Mouse (Mus musculus): ENCODE data around the gene Lemd1. TPM values are rescaled to one million over a fixed set of nuclear protein-coding genes. Genes with fewer than 3 reads are reported as not detected.

The Lemd1 gene
- total and polyA plus RNA-seq, 2 experiments = not detected

DNA sequence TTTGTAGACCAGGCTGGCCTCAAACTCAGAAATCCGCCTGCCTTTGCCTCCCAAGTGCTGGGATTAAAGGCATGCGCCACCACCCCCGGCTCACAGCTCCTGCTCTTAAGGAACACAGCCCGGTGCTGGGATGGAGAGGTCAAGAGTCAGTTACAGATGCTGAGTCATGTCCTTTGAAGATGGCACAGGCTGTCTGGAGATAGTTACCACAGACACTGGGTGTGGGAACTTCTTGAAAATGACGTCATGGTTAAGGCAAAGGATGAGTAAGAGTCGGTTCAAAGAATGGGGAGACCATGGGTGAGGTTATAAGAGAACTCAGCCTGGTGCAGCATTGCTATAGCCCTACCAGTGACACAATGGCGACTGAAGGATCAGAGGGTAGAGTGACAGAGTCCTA, 73.3 kb downstream of the Lemd1 start:
- Histone ChIP-seq H3K4me1 (ENCODE audit: control insufficient read depth, insufficient read depth, low read length) (no peaks in the 10 kb centered on the region), H3K36me3 (ENCODE audit: control insufficient read depth, insufficient read depth, low read length) (no peaks in the 10 kb centered on the region), H3K9ac (ENCODE audit: low read depth, low read length) (no peak overlapping the region), H3K79me2 (ENCODE audit: control insufficient read depth, insufficient read depth, low read length) (no peaks in the 10 kb centered on the region), H3K27me3 (ENCODE audit: control insufficient read depth, insufficient read depth, low read length) (no peaks in the 10 kb centered on the region), H3K4me3 (ENCODE audit: insufficient read depth, low read depth, low read length) (no peak overlapping the region), H3K27ac (replicated peaks; ENCODE audit: insufficient read depth, low read depth, low read length) (no peak overlapping the region)
- TF ChIP-seq CTCF (IDR thresholded peaks at IDR 0.05; ENCODE audit: low read depth, low read length) (no peak), POLR2A (IDR thresholded peaks at IDR 0.05; ENCODE audit: extremely low read depth, insufficient read depth, low read length) (no peak)
- WGBS = 75% methylated on average over 7 of the region's 7 CpGs
- DNase-seq (ENCODE audit: extremely low read depth, low read depth, low spot score) = no peak

DNA sequence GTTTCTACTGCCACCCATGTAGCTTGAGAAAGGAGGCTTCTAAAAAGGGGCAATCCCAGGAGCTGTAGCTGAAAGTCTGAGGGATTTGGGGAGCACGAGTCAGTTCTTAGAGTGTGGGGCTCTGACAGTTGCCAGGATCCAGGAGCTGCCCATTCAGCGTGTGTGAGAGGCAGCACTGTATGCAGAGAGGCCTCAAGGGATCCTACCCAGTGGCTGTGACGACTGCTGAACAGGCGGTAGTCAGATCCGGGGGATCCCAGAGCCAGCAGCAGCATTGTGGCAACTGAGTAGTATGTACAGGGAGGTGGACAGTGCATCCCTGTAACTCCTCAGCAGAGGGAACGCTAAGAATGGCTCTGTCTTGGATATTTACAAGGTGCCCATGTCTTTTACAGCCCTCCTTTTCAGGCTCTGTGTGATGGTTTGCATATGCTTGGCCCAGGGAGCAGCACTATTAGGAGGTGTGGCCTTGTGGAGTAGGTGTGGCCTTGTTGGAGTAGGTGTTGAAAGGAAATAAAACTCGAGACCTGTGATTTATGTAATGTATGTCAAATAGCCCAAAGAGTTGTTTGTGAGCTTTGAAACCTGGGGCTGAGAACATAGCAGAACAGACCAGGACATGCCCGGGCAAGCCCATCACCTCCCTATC, 74.1 kb downstream of the Lemd1 start:
- Histone ChIP-seq H3K79me2 (ENCODE audit: control insufficient read depth, insufficient read depth, low read length) (no peaks in the 10 kb centered on the region), H3K27me3 (ENCODE audit: control insufficient read depth, insufficient read depth, low read length) (no peaks in the 10 kb centered on the region), H3K4me3 (ENCODE audit: insufficient read depth, low read depth, low read length) (no peak overlapping the region), H3K36me3 (ENCODE audit: control insufficient read depth, insufficient read depth, low read length) (no peaks in the 10 kb centered on the region), H3K27ac (replicated peaks; ENCODE audit: insufficient read depth, low read depth, low read length) (no peak overlapping the region), H3K4me1 (ENCODE audit: control insufficient read depth, insufficient read depth, low read length) (no peaks in the 10 kb centered on the region), H3K9ac (ENCODE audit: low read depth, low read length) (no peak overlapping the region)
- TF ChIP-seq POLR2A (IDR thresholded peaks at IDR 0.05; ENCODE audit: extremely low read depth, insufficient read depth, low read length) (no peak), CTCF (IDR thresholded peaks at IDR 0.05; ENCODE audit: low read depth, low read length) (no peak)
- no peak for DNase-seq (ENCODE audit: extremely low read depth, low read depth, low spot score)
- 82% methylated on average over 8 of the region's 8 CpGs for WGBS

DNA sequence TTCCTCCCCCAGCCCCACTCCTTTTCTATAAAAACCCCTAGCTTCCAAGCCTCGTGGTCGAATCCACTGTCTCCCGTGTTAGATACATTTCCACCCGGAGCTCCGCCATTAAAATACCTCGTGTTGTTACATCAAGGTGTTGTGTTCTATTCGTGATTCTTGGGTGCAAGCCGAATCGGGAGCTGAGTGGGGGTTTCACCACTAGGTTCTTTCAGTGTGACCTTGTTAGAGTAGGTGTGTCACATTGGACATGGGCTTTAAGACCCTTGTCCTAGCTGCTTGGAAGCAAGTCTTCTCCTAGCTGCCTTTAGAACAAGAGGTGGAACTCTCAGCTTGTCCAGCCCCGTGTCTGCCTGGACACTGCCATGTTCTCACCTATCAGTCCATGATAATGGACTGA, 74.7 kb downstream of the Lemd1 start:
- DNase-seq (ENCODE audit: extremely low read depth, low read depth, low spot score) = no peak
- no peak overlapping the region for H3K9ac ChIP-seq (ENCODE audit: low read depth, low read length)
- H3K36me3 ChIP-seq (ENCODE audit: control insufficient read depth, insufficient read depth, low read length) = no peaks in the 10 kb centered on the region
- TF ChIP-seq CTCF (IDR thresholded peaks at IDR 0.05; ENCODE audit: low read depth, low read length) = no peak
- TF ChIP-seq POLR2A (IDR thresholded peaks at IDR 0.05; ENCODE audit: extremely low read depth, insufficient read depth, low read length) = no peak
- no peaks in the 10 kb centered on the region for H3K4me1 ChIP-seq (ENCODE audit: control insufficient read depth, insufficient read depth, low read length)
- WGBS = 89% methylated on average over 10 of the region's 10 CpGs
- no peak overlapping the region for H3K4me3 ChIP-seq (ENCODE audit: insufficient read depth, low read depth, low read length)
- H3K79me2 ChIP-seq (ENCODE audit: control insufficient read depth, insufficient read depth, low read length) = no peaks in the 10 kb centered on the region
- no peak overlapping the region for H3K27ac ChIP-seq (replicated peaks; ENCODE audit: insufficient read depth, low read depth, low read length)
- no peaks in the 10 kb centered on the region for H3K27me3 ChIP-seq (ENCODE audit: control insufficient read depth, insufficient read depth, low read length)

DNA sequence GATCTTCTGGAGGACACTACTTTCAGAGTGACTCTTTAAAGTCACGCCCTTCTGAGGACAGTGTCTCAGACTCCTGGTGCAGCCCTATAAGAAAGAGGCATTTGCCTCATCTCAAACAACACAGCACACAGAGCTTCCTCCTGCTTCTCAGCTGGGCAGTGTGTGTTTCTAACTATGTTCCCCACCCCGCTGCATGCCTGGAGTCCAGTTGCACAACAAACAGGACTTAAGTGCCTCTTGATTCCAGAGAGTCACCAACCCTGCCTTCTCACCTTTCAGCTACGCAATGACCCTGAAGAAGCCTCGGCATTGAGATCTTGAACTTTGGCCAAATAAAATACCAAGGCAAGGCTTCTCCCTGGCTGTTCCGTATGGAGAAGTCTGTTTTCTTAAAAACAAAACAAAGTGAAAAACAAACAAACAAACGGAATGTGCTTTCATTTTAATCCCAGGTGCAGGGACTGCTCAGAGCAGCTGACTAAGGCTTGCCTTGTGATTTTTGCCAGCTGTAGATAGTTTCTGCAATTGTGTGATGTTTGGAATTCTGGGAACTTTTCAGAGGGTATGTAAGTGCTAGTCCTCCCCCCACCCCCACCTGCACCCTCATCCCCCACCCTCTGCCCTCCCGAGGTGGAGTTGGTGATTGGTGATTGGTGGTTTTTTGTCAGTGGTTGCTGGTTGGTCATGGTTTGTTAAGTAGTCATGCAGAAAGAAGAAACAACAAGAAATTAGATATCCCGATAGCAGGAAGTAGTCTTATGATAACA, 75.7 kb downstream of the Lemd1 start:
- Histone ChIP-seq H3K4me1 (ENCODE audit: control insufficient read depth, insufficient read depth, low read length) (no peaks in the 10 kb centered on the region), H3K36me3 (ENCODE audit: control insufficient read depth, insufficient read depth, low read length) (no peaks in the 10 kb centered on the region), H3K9ac (ENCODE audit: low read depth, low read length) (no peak overlapping the region), H3K27me3 (ENCODE audit: control insufficient read depth, insufficient read depth, low read length) (no peaks in the 10 kb centered on the region), H3K27ac (replicated peaks; ENCODE audit: insufficient read depth, low read depth, low read length) (no peak overlapping the region), H3K4me3 (ENCODE audit: insufficient read depth, low read depth, low read length) (no peak overlapping the region), H3K79me2 (ENCODE audit: control insufficient read depth, insufficient read depth, low read length) (no peaks in the 10 kb centered on the region)
- TF ChIP-seq CTCF (IDR thresholded peaks at IDR 0.05; ENCODE audit: low read depth, low read length) = no peak
- TF ChIP-seq POLR2A (IDR thresholded peaks at IDR 0.05; ENCODE audit: extremely low read depth, insufficient read depth, low read length) = no peak
- DNase-seq (ENCODE audit: extremely low read depth, low read depth, low spot score) = no peak
- WGBS = 48% methylated on average over 8 of the region's 8 CpGs

DNA sequence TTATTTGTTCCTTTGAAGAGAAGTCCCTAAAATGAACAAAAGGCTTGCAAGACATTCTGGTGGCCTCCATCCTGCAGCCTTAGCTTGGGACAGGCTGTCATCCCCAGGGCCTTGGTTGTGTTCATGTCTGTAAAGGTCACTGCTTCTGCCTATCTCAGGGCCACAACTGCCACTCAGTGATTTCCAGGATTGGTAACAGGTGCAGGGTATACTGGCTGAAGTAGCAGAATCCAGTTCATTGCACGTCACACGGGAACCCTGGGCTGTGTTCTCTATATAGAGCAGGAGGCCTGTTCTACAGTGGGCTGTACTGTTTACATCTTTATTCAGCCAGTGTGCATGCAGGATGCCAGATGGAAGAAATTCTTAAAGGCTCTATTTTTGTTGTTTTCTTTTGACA, 76.7 kb downstream of the Lemd1 start:
- TF ChIP-seq POLR2A (IDR thresholded peaks at IDR 0.05; ENCODE audit: extremely low read depth, insufficient read depth, low read length) (no peak), CTCF (IDR thresholded peaks at IDR 0.05; ENCODE audit: low read depth, low read length) (no peak)
- 76% methylated on average over 2 of the region's 2 CpGs for WGBS
- H3K4me3 ChIP-seq (ENCODE audit: insufficient read depth, low read depth, low read length) = no peak overlapping the region

More for the DNA sequence above, 76.7 kb downstream of the Lemd1 start:
- H3K4me1 ChIP-seq (ENCODE audit: control insufficient read depth, insufficient read depth, low read length) = no peaks in the 10 kb centered on the region
- no peak overlapping the region for H3K9ac ChIP-seq (ENCODE audit: low read depth, low read length)
- no peak for DNase-seq (ENCODE audit: extremely low read depth, low read depth, low spot score)
- H3K27ac ChIP-seq (replicated peaks; ENCODE audit: insufficient read depth, low read depth, low read length) = no peak overlapping the region
- no peaks in the 10 kb centered on the region for H3K79me2 ChIP-seq (ENCODE audit: control insufficient read depth, insufficient read depth, low read length)
- no peaks in the 10 kb centered on the region for H3K36me3 ChIP-seq (ENCODE audit: control insufficient read depth, insufficient read depth, low read length)
- H3K27me3 ChIP-seq (ENCODE audit: control insufficient read depth, insufficient read depth, low read length) = no peaks in the 10 kb centered on the region
